Mouse (Mus musculus): Measurements from ENCODE around the gene Fhod1.

- TF ChIP-seq CTCF (IDR thresholded peaks at IDR 0.05; ENCODE audit: control insufficient read depth, insufficient read depth, insufficient read length) (no peak), MYOG (IDR thresholded peaks at IDR 0.05; ENCODE audit: control insufficient read depth, extremely low read depth, insufficient read length) (no peak)
Measured at GRCm38 (mm10) chr8:105305211-105306145, 42.3 kb downstream of the Fhod1 start, which contains the start of gene Elmo3.

Measured in C2C12 (cell line).